Mouse (Mus musculus) gonadal fat pad, adult 2 months (tissue): Measurements from ENCODE around the gene Gm15114. TPM values are rescaled to one million over a fixed set of nuclear protein-coding genes. Genes with fewer than 3 reads are reported as not detected.
"Not testable (repeated sequence)": the region's sequence is repeated elsewhere in the genome, so short reads cannot be mapped to it uniquely, and the experiment has no call there.

ENCODE experiments used
- DNase-seq: peaks from one replicate; pipeline ENCODE4 v3.0.0-alpha.2; 2012; ENCODE audit warnings: low read depth
- polyA plus RNA-seq: library from polyadenylated mRNA; depleted of rRNA; stranded (reverse); fragments of >200 nt; gene quantifications from 2 replicates; pipeline ENCODE4 v1.2.3, GENCODE M21; 2012; rRNA removed

Gene Gm15114
- polyA plus RNA-seq = not detected in 2 replicates

- DNase-seq = not testable (repeated sequence)
Measured at GRCm38 (mm10) chrX:148488649-148489048, at the start of gene Gm15114. Gm15114 (plus strand) TSS chrX:148488949.

Other genes starting within 250 kb of the Gm15114 start
- not detected in 2 replicates for gene Gm8334, start 126.2 kb downstream of the Gm15114 start, polyA plus RNA-seq
- not detected in 2 replicates for gene Gm15127, start 174.6 kb downstream of the Gm15114 start, polyA plus RNA-seq